Mouse (Mus musculus) spleen, adult 18-20 months (tissue): ENCODE measurements at regions not wholly inside any gene's neighbourhood (a gene's known extent, or its start where the extent isn't known, plus 50 kb on each side); places are given as distances from the start of the nearest gene placed in this dataset.

Source experiments
- DNase-seq, 2 experiments: peaks; one replicate each; pipeline ENCODE4 v3.0.0; 2022; ENCODE audit warnings: mixed read lengths in 2 of 2

DNA sequence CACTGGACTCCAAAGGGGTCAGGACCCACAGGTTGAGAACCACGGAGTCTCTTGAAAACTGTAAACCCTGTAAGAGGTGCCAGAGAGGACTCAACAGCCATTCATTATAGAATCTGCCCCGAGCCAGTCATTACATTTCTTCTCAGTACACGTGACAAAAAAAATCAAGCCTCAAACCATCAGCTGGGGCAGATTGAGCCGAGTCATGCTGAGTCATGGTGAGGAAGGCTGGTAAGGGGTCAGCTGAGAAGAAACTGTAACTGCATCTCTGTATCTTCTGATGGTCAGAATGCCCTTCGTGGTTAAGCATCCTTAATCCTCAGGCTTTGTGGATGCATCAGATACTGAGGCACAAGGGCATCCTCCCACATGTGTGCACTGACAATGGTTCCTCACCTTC is 207.2 kb upstream of the Prok2 start:
- DNase-seq = no peak

DNA sequence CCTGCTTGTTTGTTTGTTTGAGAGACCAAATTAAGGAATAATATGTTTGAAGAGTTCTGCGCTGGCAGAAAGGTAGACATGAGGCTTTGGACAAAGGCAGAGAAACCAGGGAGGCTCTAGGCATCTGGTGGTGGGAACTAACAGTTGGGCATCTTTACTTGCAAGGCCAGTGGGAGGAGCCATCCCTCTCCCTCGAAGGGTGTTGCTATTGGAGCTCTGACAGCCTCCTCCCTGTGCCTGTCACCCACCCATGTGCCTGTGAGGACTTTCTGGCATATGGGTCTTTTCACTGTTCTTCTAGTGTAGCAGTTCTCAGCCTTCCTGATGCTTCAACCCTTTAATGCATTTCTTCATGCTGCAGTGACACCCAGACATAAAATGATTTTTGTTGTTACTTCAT is 206.7 kb upstream of the Prok2 start:
- no peak for DNase-seq

DNA sequence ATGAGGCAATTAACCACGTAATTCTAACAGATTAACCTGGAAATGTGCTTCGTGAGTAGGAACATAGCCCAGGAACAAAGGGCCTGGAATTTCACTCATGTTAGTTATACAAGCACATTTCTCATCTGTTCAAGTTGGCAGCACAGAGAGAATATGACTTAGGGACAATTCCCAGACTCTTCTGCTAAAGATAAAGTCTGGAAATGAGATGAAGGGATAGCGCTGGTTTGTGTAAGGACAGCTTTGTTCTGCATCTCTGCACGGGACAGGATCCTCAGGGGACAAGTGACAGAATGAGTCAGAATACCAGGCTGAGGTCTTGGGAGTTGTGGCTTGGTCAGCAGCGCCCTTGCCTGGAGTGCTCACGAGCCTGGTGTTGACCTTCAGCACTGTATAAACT is 206.2 kb upstream of the Prok2 start:
- DNase-seq = no peak

DNA sequence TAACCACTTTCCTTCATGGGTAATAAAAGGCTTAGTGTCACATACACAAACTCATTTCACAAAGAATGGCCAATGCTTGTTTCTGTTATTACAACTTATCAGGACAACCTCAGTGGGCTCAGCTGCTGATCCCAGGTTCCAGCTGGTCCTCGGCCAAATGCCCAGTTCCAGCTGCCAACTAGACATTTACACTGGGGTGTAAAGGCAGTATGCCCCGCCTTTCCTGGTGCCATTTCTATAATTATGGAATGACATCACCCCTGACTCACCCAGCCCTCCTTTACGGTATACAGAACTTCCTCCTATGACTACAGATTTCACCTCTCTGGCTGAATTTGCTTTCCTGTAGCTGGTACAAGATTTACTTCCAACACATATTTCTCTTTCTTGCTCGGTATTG is 205.4 kb upstream of the Prok2 start:
- no peak for DNase-seq

DNA sequence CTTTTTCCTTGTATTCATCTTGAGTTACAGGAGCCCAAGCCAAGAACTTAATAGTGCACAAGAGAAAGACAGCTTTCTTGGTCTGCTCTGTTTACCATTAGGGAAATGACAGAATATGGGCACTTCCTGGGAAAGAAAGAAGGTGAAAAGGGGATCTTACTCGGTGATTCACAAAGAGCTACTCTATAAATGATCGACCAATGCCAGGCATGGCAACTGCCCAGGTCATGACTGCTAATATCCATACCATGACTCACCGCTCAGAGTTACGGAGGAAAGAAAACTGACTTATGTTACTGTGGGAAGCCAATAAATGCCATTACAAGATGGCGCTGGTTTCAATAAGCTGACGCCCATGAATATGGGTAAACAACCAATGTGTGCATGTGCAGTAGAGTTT is 204.1 kb upstream of the Prok2 start:
- no peak for DNase-seq

DNA sequence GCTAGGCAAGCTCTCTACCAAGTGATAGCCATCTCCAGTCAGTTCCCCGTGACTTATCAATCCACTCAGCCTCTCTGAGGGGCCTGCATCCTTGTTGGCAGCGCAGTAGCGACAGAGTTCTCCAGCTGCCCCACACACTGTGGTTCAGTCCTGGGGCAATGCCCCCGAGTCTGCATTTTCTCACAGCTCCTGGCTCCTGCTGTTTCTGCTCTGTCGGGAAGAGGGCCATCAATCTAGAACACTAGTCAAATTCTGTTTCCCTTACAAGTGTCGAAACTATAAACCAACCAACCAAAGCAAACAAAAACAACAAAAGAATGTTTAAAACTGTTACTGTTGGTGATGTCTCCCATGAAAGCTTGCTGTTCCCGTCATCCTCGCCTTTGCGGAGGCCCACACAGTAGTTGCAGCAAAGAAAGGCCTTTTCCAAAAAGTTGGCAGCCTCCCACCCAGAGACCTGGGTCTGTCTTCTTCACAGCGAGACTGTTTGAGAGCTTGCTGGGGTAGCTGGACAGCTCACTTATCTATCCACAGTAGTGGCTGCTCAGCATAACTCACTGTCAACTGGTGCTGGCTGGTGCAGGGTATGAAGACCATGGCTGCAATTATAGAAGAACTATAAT is 201.9 kb upstream of the Prok2 start:
- no peak for DNase-seq

DNA sequence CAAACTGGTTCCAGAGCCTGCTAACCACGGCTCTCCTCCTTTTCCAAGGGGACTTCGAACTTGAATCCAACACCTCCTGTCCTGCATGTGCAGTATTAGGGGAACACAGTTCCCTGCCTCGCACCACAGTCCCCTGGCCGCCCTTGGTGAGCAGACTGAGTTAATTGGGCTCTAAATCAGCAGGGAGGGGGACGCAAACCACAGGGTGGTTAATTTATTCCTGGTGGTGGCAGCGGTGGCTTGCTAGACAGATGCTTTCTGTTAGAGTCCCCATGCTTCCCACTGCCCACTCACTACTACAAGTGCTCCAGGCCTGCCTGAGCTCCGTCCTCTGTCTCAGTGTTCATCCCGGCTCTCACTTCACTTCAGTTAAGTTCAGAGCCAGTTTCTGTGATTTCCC is 198.0 kb upstream of the Prok2 start:
- no peak for DNase-seq

DNA sequence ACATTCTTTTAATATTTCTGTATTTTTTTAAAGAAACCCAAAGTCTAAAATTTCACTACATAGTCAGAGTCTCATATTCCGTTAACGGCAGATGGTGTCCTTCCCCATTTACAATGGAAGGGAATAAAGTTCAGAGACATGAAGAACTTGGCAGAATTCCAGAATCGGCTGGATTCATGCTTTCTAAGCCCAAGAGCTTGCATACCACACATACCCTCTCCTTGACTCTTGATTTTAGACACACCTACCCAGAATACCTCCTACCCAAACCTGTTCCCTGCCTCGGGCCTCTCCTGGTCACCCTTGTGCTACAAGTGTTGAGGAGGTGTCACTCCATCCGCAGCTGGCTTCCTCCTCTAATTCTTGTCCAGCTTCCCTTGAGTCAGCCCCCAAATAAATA is 195.8 kb upstream of the Prok2 start:
- no peak for DNase-seq

DNA sequence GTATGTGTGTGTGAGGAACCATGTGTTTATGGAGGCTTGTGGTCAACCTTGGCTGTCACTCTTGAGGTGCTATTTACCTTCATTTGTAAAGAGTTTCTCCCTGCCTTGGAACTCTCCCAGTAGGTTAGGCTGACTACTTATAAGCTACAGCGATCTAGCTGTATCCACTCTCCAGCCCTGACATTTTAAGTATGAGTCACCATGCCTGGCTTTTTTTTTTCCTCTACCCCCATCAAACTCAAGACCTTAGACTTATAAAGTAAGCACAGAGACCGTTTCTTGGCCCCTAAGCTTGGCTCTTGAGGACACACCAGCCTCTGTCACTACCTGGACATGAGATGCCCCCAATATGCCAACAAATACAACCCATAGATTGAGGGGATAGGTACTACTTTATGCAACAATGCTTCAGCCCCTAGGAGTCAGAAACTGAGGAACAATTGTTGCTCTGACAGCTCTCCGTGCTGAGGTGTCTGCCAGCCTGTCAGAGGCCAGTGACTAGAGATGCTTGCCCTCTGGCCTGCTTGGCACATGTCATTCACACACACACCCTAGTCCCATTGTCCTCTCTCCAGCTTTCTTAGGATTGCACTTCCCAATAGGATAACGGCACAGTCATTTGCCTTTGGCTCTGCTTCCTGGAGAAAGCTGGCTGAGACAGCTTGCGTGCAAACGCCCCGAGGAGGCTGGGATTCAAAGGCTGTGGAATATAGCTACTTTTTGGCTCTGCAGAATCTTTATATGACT is 193.8 kb upstream of the Prok2 start:
- no peak for DNase-seq

DNA sequence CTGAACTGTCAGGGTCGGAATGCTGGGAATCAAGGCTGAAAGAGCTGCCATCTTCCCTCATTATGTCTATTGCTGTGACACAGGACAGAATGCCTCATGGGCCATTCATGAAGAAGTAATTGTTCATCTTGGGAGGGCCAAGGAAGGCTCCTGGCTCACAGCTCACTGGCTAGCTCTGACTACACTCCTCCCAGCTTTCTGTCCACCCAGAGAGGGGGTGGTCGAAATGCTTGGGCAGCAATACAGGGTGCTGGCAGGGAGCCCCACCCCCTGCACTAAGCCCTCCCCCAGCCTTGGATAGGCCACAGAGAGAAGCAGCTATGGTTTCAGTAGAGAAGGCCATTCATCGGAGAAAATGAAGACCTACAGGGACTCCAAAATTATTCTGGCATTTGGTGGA is 192.2 kb upstream of the Prok2 start:
- DNase-seq = no peak

DNA sequence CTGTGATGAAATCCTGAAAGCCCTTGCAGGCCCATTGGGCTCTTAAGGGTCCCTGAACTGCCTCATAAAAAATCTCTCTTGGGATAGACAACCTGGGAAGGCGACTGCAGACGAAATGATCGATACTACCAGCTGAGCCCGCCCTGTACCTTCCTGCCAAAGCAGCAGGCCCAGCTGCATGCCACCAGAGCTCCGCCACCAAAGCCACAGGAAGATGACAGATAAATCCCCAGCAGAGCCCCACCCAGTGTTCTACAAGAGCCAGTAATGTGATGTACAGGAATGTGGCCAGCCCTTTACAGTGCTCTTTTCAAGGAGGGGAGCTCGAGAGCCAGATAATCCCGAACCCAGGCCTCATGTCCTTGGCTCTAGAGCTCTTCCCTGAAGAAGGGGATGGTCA is 183.7 kb upstream of the Prok2 start:
- DNase-seq = no peak

DNA sequence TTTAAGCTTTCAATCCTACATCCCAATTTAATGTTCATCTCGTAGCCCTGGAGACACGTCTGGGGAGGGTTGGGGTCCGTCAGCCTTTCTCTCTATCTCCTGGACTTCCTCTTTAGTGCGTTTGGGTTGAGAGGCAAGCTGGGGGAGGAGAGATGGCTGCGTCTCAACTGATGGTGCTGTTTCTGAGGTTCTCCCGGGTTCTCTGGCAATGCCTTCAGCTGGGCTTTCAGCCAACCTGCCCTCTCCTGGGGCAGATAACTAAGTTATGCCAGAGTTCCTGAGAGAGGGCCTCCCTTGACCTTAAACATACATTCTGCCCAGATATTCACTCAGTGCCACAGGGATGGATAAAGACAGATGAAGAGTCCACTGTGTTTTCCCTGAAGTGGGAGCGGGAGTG is 183.3 kb upstream of the Prok2 start:
- no peak for DNase-seq

DNA sequence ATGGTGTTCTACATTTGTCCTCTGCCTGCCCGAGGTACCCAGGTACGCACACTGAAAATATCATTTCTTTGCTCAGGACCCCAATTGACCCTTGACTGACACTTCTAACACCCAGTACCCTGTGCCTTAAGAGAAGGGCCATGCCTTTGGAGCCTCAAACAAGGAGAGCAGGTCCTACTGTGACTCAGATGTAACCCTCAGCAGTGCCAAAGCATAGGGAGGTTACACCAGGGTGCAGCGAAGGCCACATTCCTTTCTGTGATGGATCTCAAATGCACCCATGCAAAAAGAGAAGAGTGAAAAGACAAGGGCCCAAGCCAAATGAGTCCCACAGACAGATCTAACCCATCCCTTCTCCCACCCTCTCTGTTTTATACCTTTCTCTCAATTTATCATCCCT is 181.9 kb upstream of the Prok2 start:
- no peak for DNase-seq

DNA sequence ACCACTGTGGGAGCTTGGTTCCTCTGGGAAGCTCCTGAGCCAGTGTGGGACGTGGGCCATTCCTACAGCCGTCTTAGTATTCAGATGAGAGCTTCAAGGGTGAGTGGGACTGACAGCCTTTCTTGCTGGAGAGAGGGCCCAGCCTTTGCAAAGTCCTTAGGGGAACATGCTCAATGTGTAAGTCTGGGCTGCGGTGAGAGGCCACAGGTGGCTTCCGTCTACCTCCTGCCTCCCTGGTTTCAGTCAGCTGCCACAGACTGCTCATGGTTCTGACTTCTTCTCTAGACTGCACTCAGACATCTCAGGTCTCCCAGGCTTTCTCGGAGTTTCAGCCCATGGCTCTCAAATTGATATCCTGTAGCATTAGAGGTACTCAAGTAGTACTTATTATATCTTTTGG is 179.0 kb upstream of the Prok2 start:
- no peak for DNase-seq

DNA sequence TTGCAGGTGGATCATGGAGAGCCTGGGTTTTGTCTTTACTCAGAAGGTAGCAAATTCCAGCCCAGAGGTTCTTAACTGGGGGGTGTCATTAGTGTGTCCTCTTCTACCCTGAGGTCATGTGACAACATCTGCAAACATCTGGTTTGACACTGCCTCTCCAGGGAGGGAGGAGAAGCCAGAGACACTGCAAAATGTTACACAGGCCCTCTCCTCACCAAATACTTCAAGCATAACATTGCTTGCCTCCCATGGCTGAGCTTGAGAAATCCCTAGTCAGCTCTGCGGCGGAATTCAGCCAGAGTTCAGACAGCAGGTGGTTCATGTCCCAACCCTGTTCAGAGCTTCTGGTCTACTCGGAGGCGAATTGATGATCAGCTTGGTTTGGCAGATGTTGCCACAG is 178.4 kb upstream of the Prok2 start:
- no peak for DNase-seq

DNA sequence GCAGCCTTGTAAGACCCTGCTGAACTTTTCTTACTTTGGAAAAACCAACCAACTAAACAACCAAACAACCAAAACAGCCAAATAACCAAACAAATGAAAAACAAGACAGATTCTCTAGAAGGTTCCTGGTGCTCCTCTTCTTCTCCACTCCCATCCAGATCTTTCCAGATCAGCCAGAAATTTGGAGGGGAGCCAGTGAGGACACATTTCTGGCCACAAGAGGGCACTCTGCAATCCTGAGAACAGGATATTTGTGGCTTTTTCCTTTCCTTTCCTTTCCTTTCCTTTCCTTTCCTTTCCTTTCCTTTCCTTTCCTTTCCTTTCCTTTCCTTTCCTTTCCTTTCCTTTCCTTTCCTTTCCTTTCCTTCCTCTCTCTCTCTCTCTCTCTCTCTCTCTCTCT is 177.9 kb upstream of the Prok2 start:
- DNase-seq = peak in 1 of 2 experiments; percentile 9

DNA sequence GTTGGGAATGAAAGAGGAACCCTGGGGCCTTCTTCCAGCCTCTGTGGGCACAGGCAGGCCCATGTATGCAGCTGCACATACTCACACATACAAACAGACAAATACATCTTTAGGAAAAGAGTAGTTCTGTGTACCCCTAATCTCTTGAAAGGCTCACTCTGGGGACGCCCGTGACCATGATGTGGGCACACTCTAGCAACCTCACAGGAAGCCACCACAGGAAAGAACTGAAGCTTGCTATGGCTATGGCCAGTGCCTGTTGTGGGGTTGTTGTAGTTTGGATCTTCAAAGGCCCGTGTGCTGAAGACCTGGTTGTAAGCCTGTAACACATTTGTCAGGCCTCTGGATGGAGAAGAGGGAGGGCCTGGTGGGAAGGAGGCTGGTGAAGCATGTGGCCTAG is 175.4 kb upstream of the Prok2 start:
- DNase-seq = no peak

DNA sequence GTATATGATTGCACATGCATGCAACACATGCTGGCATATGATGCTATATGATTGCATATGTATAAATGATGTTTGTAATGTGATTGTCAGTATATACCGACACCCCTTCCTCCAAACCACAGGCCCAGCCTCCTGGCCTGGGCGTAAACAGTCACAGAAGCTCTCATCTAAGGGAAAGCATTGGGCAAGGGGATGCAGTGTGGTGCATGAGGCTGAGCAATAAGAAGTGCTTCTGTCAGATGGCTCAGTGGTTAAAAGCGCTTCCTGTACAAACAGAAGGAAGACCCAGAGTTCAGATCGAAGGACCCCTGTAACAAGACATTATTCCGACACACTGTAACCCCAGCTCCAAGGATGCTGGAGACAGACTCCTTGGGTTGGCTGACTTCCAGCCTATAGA is 175.0 kb upstream of the Prok2 start:
- DNase-seq = no peak

DNA sequence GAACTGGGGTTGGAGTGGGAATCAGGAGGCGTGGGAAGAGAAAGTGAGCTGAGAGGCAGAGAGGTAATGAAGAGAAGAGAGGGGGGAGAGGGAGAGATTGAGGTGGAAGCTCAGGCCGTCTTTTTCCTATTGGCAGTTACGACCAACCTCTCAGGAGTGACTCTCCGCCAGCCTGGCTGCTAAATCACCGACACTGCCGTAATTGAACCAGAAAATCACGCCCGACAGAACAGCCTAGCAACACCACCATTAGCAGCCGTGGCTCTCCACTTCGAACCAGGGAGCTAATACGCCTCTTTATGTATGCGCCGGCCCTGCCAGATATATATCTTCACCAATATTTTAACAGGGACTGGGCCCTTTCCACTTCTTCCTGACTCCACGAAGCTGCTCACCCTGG is 173.5 kb upstream of the Prok2 start:
- DNase-seq = no peak

DNA sequence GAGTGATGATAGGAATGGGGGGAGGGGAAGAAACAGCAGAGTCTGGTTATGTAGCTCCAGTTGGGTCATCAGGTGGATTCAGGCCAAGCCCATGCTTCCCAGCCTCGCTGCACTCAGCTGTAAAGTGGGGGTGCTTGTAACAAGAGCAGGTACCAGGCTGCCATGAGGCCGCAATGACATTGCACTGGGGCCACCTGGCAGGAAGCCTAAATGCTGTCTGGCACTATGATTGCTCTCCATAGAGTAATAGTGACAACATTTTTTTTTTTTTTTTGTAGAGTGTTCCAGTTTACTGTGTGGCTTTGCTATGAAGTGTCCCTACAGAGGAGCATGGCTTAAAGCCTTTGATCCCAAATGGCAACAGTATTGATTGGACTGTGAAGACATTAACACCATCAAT is 171.9 kb upstream of the Prok2 start:
- DNase-seq = no peak

DNA sequence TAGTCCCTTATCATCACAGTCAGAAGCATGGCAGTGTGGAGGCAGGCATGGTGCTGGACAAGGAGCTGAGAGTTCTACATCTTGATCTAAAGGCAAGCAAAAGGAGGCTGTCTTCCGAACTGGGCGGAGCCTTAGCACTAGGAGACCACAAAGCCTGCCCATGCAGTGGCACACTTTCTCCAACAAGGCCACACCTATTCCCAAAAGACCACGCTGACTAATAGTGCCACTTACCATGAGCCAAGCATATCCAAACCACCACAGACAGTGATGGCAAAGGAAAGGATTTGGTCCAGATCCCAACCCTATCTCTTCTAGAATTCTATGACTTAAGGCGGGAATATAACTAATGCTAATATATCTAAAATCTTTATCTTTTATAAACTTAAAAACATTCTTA is 169.4 kb upstream of the Prok2 start:
- no peak for DNase-seq

DNA sequence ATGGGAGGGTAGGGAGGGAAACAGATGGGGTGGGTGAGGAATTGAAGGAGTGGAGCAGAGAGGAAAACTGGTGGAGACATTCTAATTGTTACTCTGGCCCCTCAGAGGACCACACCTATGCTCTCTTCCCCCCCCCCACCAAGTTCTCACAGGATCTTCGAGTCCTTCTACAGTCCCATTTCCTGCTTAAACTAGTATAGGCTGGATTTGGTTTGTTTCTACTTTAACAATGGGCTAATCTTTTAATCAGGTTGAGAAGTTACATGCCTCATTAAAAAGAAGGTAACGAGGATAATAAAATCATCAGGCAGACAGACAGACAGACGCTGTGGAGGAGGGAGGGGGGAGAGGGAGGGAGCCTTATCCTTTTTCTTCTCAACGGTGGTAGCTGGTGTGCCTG is 167.7 kb upstream of the Prok2 start:
- no peak for DNase-seq

DNA sequence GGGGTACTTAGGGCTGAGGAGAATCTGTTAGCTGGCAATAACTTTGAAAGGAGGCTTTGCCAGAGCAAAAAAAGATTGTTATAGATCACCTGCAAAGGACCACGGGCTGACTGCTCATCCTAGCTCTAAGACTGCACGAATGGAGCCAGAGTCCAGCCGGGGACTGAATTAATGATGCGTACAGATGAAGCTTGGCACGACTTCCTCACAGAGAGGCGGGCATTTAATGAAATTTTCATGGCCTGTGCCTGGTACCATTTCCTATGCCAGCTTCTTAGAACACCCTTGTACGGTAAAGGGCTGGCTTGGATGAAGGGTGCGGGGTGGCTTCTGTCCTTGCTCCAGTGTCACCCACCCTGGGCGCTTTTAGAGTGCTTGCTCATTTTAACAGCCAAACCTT is 166.0 kb upstream of the Prok2 start:
- DNase-seq = no peak

DNA sequence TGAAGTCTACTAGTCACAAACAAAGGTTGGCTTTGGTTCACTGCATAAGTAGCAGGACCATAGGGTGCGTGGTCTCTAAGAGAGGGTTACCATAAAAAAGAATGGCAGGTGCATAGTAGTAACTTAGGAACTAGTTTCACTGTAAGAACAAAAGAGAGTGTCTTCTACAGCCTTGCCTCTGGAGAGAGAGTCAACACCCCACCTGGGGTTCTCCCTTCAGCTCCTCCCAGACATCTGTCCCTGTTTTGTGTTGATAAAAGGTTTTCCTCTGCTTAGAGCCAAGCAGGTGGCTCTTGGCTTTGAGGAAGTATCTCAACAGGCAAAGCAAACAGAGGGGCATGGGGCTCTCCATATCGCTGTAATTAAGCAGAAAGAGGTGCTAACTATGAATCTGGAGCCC is 165.6 kb upstream of the Prok2 start:
- no peak for DNase-seq

DNA sequence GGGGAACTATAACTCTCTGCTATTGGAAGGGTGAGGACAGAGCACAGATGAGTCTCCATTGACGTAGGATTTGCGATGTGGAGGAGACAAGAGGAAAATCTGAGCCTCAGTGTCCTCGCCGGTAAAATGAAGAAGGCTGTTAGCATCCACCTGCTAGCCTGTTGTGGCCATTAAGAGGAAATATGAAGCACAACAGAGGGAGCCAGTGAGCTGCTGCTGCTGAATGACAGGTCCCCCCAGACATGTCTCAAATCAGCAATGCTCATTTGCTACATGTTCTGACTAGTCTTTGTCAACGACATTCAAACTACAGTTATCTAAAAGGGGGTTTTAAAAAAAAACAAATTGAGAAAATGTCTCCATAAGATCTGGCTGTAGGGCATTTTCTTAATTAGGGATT is 164.6 kb upstream of the Prok2 start:
- DNase-seq = no peak
